ENCODE assay signal across 8 mouse cellular contexts in genomic region chr17:37028683-37029120, GRCm38 (mm10). TPM values are rescaled to one million over a fixed set of nuclear protein-coding genes. Genes with fewer than 3 reads are reported as not detected.
DNase-seq lines count a peak whose midpoint lies in the region; ATAC-seq and TF ChIP-seq lines count a peak whose summit lies in the region.

No protein-coding gene starts in this region.

- no peaks in the 10 kb centered on the region for H3K36me3 ChIP-seq in embryonic facial prominence, embryonic 13.5 days
- no peaks in the 10 kb centered on the region for H3K36me3 ChIP-seq in heart, embryonic 10.5 days
- no peaks in the 10 kb centered on the region for H3K36me3 ChIP-seq in kidney, embryonic 14.5 days (ENCODE audit: control insufficient read depth, insufficient read depth, low read length)
- H3K36me3 ChIP-seq in limb, embryonic 15.5 days: no peaks in the 10 kb centered on the region
- peaks cover 5% of the 10 kb centered on the region for H3K36me3 ChIP-seq in myocyte (ENCODE audit: control insufficient read depth, insufficient read depth)
- no peaks in the 10 kb centered on the region for H3K36me3 ChIP-seq in stomach, embryonic 14.5 days (ENCODE audit: control insufficient read depth, insufficient read depth, low read length)

- ATAC-seq in embryonic facial prominence, embryonic 13.5 days (ENCODE audit: insufficient number of reproducible peaks, insufficient read depth, low FRiP score, low TSS enrichment, low read depth): peak; percentile 97
- peak; percentile 99 for ATAC-seq in kidney, embryonic 14.5 days (ENCODE audit: low FRiP score, low TSS enrichment)
- ATAC-seq in limb, embryonic 15.5 days (ENCODE audit: insufficient number of reproducible peaks, low FRiP score, low TSS enrichment, low read depth): peak; percentile 98
- ATAC-seq in stomach, embryonic 14.5 days (ENCODE audit: insufficient number of reproducible peaks, insufficient read depth, low FRiP score, low read depth): peak; percentile 97

- 0 out of 2 replicates have a peak, but pooled peaks cover 3% of the 10 kb centered on the region for H3K4me1 ChIP-seq in embryonic facial prominence, embryonic 13.5 days
- no peaks in the 10 kb centered on the region for H3K4me1 ChIP-seq in heart, embryonic 10.5 days
- no peaks in the 10 kb centered on the region for H3K4me1 ChIP-seq in kidney, embryonic 14.5 days (ENCODE audit: control insufficient read depth, insufficient read depth, low read length)
- H3K4me1 ChIP-seq in limb, embryonic 15.5 days: no peaks in the 10 kb centered on the region
- 0 out of 2 replicates have a peak, but pooled peaks cover 2% of the 10 kb centered on the region for H3K4me1 ChIP-seq in stomach, embryonic 14.5 days (ENCODE audit: control insufficient read depth, insufficient read depth, low read length)

- H3K79me2 ChIP-seq in myocyte (ENCODE audit: control insufficient read depth, insufficient read depth): no peaks in the 10 kb centered on the region

- no peak overlapping the region for H3ac ChIP-seq in myocyte (ENCODE audit: control insufficient read depth, insufficient read length)

- peak overlapping the region; percentile 98 for H3K27ac ChIP-seq in embryonic facial prominence, embryonic 13.5 days
- H3K27ac ChIP-seq in heart, embryonic 10.5 days: peak overlapping the region; percentile 90
- peak overlapping the region; percentile 92 for H3K27ac ChIP-seq in kidney, embryonic 14.5 days (ENCODE audit: low read depth, low read length)
- H3K27ac ChIP-seq in limb, embryonic 15.5 days: peak overlapping the region; percentile 94
- peak overlapping the region; percentile 89 for H3K27ac ChIP-seq in stomach, embryonic 14.5 days (ENCODE audit: low read length)

- H3K9me3 ChIP-seq in embryonic facial prominence, embryonic 13.5 days: no peaks in the 10 kb centered on the region
- H3K9me3 ChIP-seq in heart, embryonic 10.5 days: no peaks in the 10 kb centered on the region
- no peaks in the 10 kb centered on the region for H3K9me3 ChIP-seq in kidney, embryonic 14.5 days (ENCODE audit: control insufficient read depth, low read length)
- H3K9me3 ChIP-seq in limb, embryonic 15.5 days: no peaks in the 10 kb centered on the region
- H3K9me3 ChIP-seq in stomach, embryonic 14.5 days (ENCODE audit: control insufficient read depth, low read depth, low read length): no peaks in the 10 kb centered on the region

- under 1% methylated on average over 14 of the region's 14 CpGs for WGBS in embryonic facial prominence, embryonic 13.5 days
- under 1% methylated on average over 14 of the region's 14 CpGs for WGBS in heart, embryonic 10.5 days
- 0% methylated on average over 14 of the region's 14 CpGs for WGBS in kidney, embryonic 14.5 days
- under 1% methylated on average over 14 of the region's 14 CpGs for WGBS in limb, embryonic 15.5 days
- WGBS in stomach, embryonic 14.5 days: under 1% methylated on average over 14 of the region's 14 CpGs

- peak overlapping the region; percentile 73 for H3K9ac ChIP-seq in embryonic facial prominence, embryonic 13.5 days
- H3K9ac ChIP-seq in kidney, embryonic 14.5 days (ENCODE audit: low read depth, low read length): peak overlapping the region; percentile 25
- peak overlapping the region; percentile 39 for H3K9ac ChIP-seq in limb, embryonic 15.5 days
- H3K9ac ChIP-seq in stomach, embryonic 14.5 days (replicated peaks; ENCODE audit: low read depth, low read length): 0 out of 2 replicates have a peak overlapping the region, but pooled peaks have one; percentile 25

- H3K4me2 ChIP-seq in embryonic facial prominence, embryonic 13.5 days: peak overlapping the region; percentile 59
- H3K4me2 ChIP-seq in kidney, embryonic 14.5 days (replicated peaks; ENCODE audit: low read depth, low read length): peak overlapping the region; percentile 31
- H3K4me2 ChIP-seq in limb, embryonic 15.5 days: peak overlapping the region; percentile 47
- H3K4me2 ChIP-seq in myocyte (ENCODE audit: low read depth): peak overlapping the region; percentile 48
- peak overlapping the region; percentile 50 for H3K4me2 ChIP-seq in stomach, embryonic 14.5 days (replicated peaks; ENCODE audit: low read depth, low read length)

- DNase-seq in 3134 (ENCODE audit: extremely low read depth, insufficient read length, low spot score): peak; percentile 77
- peak; percentile 88 to 89 for DNase-seq in adrenal gland, postnatal 36 days
- peak; percentile 98 for DNase-seq in heart, embryonic 10.5 days (ENCODE audit: low spot score)

- H3K27me3 ChIP-seq in embryonic facial prominence, embryonic 13.5 days: no peaks in the 10 kb centered on the region
- no peaks in the 10 kb centered on the region for H3K27me3 ChIP-seq in heart, embryonic 10.5 days (ENCODE audit: insufficient read depth, poor library complexity, severe bottlenecking)
- H3K27me3 ChIP-seq in kidney, embryonic 14.5 days (ENCODE audit: control insufficient read depth, insufficient read depth, low read length): no peaks in the 10 kb centered on the region
- no peaks in the 10 kb centered on the region for H3K27me3 ChIP-seq in limb, embryonic 15.5 days
- no peaks in the 10 kb centered on the region for H3K27me3 ChIP-seq in myocyte (ENCODE audit: control insufficient read depth, insufficient read depth, insufficient read length)
- H3K27me3 ChIP-seq in stomach, embryonic 14.5 days (ENCODE audit: control insufficient read depth, insufficient read depth, low read length): no peaks in the 10 kb centered on the region

- no peak for TF ChIP-seq POLR2A in myocyte (IDR thresholded peaks at IDR 0.05; ENCODE audit: insufficient read length, low read depth)

- H3K4me3 ChIP-seq in embryonic facial prominence, embryonic 13.5 days: peak overlapping the region; percentile 53
- peak overlapping the region; percentile 57 for H3K4me3 ChIP-seq in heart, embryonic 10.5 days
- peak overlapping the region; percentile 39 for H3K4me3 ChIP-seq in kidney, embryonic 14.5 days (ENCODE audit: low read length)
- H3K4me3 ChIP-seq in limb, embryonic 15.5 days: peak overlapping the region; percentile 54
- peak overlapping the region; percentile 24 for H3K4me3 ChIP-seq in myocyte
- peak overlapping the region; percentile 35 for H3K4me3 ChIP-seq in stomach, embryonic 14.5 days (ENCODE audit: low read depth, low read length)

TF ChIP-seq in myocyte, 11 proteins besides CTCF, POLR2A, EP300 and RAD21 (continues in another document):
- TF ChIP-seq MYOG (IDR thresholded peaks at IDR 0.05; ENCODE audit: control insufficient read depth in 1 of 3, insufficient read depth in 1 of 3, insufficient read length in 2 of 3, low read depth in 2 of 3) (peak; percentile 35 to 77 (median 63)), POLR2AphosphoS2 (IDR thresholded peaks at IDR 0.05; ENCODE audit: insufficient read length, low read depth) (no peak), SRF (IDR thresholded peaks at IDR 0.05; ENCODE audit: control insufficient read depth, insufficient read length, low read depth) (no peak)

RNA-seq across cellular contexts. Expression of gene Mog, which starts 5.5 kb away (rescaled TPM):
- total RNA-seq in adrenal gland, postnatal 36 days (2021): not detected
- polyA plus RNA-seq in embryonic facial prominence, embryonic 13.5 days (2015; fragmentation: Nextera tagmentation; extraction: Ambion mirVana): 0.30 and 0.31 TPM in 2 replicates
- polyA plus RNA-seq in heart, embryonic 10.5 days (2016; fragmentation: Nextera tagmentation; extraction: Ambion mirVana): 0.10 and 0.14 TPM in 2 replicates
- 0.12 and 0.14 TPM in 2 replicates for polyA plus RNA-seq in kidney, embryonic 14.5 days (2014; fragmentation: Nextera tagmentation; extraction: Ambion mirVana)
- 0.14 TPM in 1 of 2 replicates, not detected in the other for polyA plus RNA-seq in limb, embryonic 15.5 days (2015; fragmentation: Nextera tagmentation; extraction: Ambion mirVana)
- 0.04 TPM for polyA plus RNA-seq in myocyte (2012; fragmentation: generic; extraction: Trizol)
- 0.19 and 0.20 TPM in 2 replicates for polyA plus RNA-seq in stomach, embryonic 14.5 days (2014; fragmentation: Nextera tagmentation; extraction: Ambion mirVana)

RNA-seq across cellular contexts. Expression of gene Gabbr1, which starts 17.1 kb away (rescaled TPM):
- total RNA-seq in adrenal gland, postnatal 36 days (2021): 10 to 100 TPM; 23.7 to 26.4 TPM
- 15.8 and 16.1 TPM in 2 replicates for polyA plus RNA-seq in embryonic facial prominence, embryonic 13.5 days (2015; fragmentation: Nextera tagmentation; extraction: Ambion mirVana)
- polyA plus RNA-seq in heart, embryonic 10.5 days (2016; fragmentation: Nextera tagmentation; extraction: Ambion mirVana): 5.8 and 9.6 TPM in 2 replicates
- polyA plus RNA-seq in kidney, embryonic 14.5 days (2014; fragmentation: Nextera tagmentation; extraction: Ambion mirVana): 8.1 and 11.6 TPM in 2 replicates
- 8.1 and 8.7 TPM in 2 replicates for polyA plus RNA-seq in limb, embryonic 15.5 days (2015; fragmentation: Nextera tagmentation; extraction: Ambion mirVana)
- polyA plus RNA-seq in myocyte (2012; fragmentation: generic; extraction: Trizol): 15.9 TPM
- 14.2 and 15.8 TPM in 2 replicates for polyA plus RNA-seq in stomach, embryonic 14.5 days (2014; fragmentation: Nextera tagmentation; extraction: Ambion mirVana)

RNA-seq across cellular contexts. Expression of gene Zfp57, which starts 27.7 kb away (rescaled TPM):
- 1 to 10 TPM; 1.5 to 3.3 TPM for total RNA-seq in adrenal gland, postnatal 36 days (2021)
- 112 and 113 TPM in 2 replicates for polyA plus RNA-seq in embryonic facial prominence, embryonic 13.5 days (2015; fragmentation: Nextera tagmentation; extraction: Ambion mirVana)
- polyA plus RNA-seq in heart, embryonic 10.5 days (2016; fragmentation: Nextera tagmentation; extraction: Ambion mirVana): 65.9 and 84.5 TPM in 2 replicates
- polyA plus RNA-seq in kidney, embryonic 14.5 days (2014; fragmentation: Nextera tagmentation; extraction: Ambion mirVana): 44.6 and 67.5 TPM in 2 replicates
- polyA plus RNA-seq in limb, embryonic 15.5 days (2015; fragmentation: Nextera tagmentation; extraction: Ambion mirVana): 64.4 and 72.9 TPM in 2 replicates
- polyA plus RNA-seq in myocyte (2012; fragmentation: generic; extraction: Trizol): 14.2 TPM
- polyA plus RNA-seq in stomach, embryonic 14.5 days (2014; fragmentation: Nextera tagmentation; extraction: Ambion mirVana): 77.8 and 82.1 TPM in 2 replicates

RNA-seq across cellular contexts. Expression of gene H2-M5, which starts 39.4 kb away (rescaled TPM):
- total RNA-seq in adrenal gland, postnatal 36 days (2021): not detected
- polyA plus RNA-seq in embryonic facial prominence, embryonic 13.5 days (2015; fragmentation: Nextera tagmentation; extraction: Ambion mirVana): 1.4 TPM in 2 replicates
- 0.27 and 0.39 TPM in 2 replicates for polyA plus RNA-seq in heart, embryonic 10.5 days (2016; fragmentation: Nextera tagmentation; extraction: Ambion mirVana)
- polyA plus RNA-seq in kidney, embryonic 14.5 days (2014; fragmentation: Nextera tagmentation; extraction: Ambion mirVana): 0.16 and 0.39 TPM in 2 replicates
- 0.87 and 0.88 TPM in 2 replicates for polyA plus RNA-seq in limb, embryonic 15.5 days (2015; fragmentation: Nextera tagmentation; extraction: Ambion mirVana)
- polyA plus RNA-seq in myocyte (2012; fragmentation: generic; extraction: Trizol): 0.07 TPM
- polyA plus RNA-seq in stomach, embryonic 14.5 days (2014; fragmentation: Nextera tagmentation; extraction: Ambion mirVana): 0.49 and 0.74 TPM in 2 replicates

RNA-seq across cellular contexts. Expression of gene 2410137M14Rik, which starts 47.7 kb away (rescaled TPM):
- total RNA-seq in adrenal gland, postnatal 36 days (2021): not detected
- polyA plus RNA-seq in embryonic facial prominence, embryonic 13.5 days (2015; fragmentation: Nextera tagmentation; extraction: Ambion mirVana): not detected in 2 replicates
- polyA plus RNA-seq in heart, embryonic 10.5 days (2016; fragmentation: Nextera tagmentation; extraction: Ambion mirVana): 0.19 and 0.32 TPM in 2 replicates
- not detected in 2 replicates for polyA plus RNA-seq in kidney, embryonic 14.5 days (2014; fragmentation: Nextera tagmentation; extraction: Ambion mirVana)
- 0.18 and 0.21 TPM in 2 replicates for polyA plus RNA-seq in limb, embryonic 15.5 days (2015; fragmentation: Nextera tagmentation; extraction: Ambion mirVana)
- not detected for polyA plus RNA-seq in myocyte (2012; fragmentation: generic; extraction: Trizol)
- not detected in 2 replicates for polyA plus RNA-seq in stomach, embryonic 14.5 days (2014; fragmentation: Nextera tagmentation; extraction: Ambion mirVana)

Comparison
In these comparisons a context has a peak if more than half of its experiments do, and no peak if none do; other contexts are left out.
1. Peak in every context shown above with its lines: DNase-seq, ATAC-seq, H3K4me3 ChIP-seq and H3K27ac ChIP-seq.